Mouse (Mus musculus): ENCODE measurements at regions not wholly inside any gene's neighbourhood (a gene's known extent, or its start where the extent isn't known, plus 50 kb on each side); places are given as distances from the start of the nearest gene placed in this dataset.
A peak's percentile ranks its signal among the peaks of the same experiment; 100 is the strongest.

GRCm38 (mm10) chr15:92840035-92840434, 434.9 kb downstream of the Gxylt1 start:
- Histone ChIP-seq H3K4me1 (replicated peaks) (peaks cover 11% of the 10 kb centered on the region), H3K36me3 (no peaks in the 10 kb centered on the region), H3K9me3 (no peaks in the 10 kb centered on the region), H3K27me3 (no peaks in the 10 kb centered on the region), H3K9ac (no peak overlapping the region), H3K27ac (replicated peaks) (peak overlapping the region; percentile 61), H3K4me2 (no peak overlapping the region), H3K4me3 (no peak overlapping the region)
- no peak for ATAC-seq (ENCODE audit: low FRiP score, low read depth)
- 52% methylated on average over 5 of the region's 5 CpGs for WGBS

DNA sequence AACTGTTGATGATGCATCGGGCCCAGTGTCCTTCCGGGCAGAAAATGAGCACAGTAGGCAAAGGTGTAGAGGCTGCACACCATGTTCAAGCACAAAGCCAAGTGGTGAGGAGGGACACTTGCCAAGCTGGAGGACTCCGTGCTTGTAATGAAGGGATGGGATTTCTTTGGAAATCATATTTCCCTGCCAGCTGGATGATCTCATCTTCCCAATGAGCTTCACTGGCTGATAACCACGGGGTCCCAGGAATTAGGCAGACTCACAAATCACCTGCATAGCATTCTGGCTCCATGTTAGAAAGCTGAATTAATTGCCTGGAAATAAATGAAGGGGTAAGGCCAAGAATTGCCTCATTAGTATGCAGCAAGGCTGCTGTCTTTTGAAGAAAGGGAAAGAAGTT, 435.4 kb downstream of the Gxylt1 start:
- H3K9ac ChIP-seq: no peak overlapping the region
- no peaks in the 10 kb centered on the region for H3K36me3 ChIP-seq
- WGBS: 42% methylated on average over 4 of the region's 4 CpGs
- no peak overlapping the region for H3K4me3 ChIP-seq
- H3K9me3 ChIP-seq: no peaks in the 10 kb centered on the region
- ATAC-seq (ENCODE audit: low FRiP score, low read depth): peak; percentile 68; the same call in 1 of the 2 replicates
- H3K4me2 ChIP-seq: no peak overlapping the region
- no peaks in the 10 kb centered on the region for H3K27me3 ChIP-seq
- peaks cover 11% of the 10 kb centered on the region for H3K4me1 ChIP-seq (replicated peaks)
- no peak overlapping the region for H3K27ac ChIP-seq (replicated peaks)

DNA sequence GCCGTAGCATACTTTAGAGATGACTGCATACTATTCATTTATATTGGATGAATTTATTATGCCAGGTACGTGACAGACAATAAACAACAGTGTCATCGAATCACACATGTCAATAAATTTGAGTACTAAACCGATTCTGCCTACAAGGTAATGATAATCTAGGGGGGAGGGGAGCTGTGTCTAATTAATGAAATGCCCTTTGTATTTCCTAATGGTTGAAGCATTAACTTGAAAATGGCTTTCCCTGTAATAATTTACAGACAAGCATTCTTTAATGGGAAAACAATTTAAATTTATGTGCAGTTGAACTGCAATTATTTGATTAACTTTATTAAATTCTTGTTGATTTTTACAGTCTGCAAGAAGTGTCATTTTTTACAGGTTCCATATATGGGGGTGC, 429.5 kb downstream of the Pdzrn4 start:
- Histone ChIP-seq H3K9me3 (no peaks in the 10 kb centered on the region), H3K27me3 (no peaks in the 10 kb centered on the region), H3K9ac (no peak overlapping the region), H3K4me1 (replicated peaks) (no peaks in the 10 kb centered on the region), H3K36me3 (no peaks in the 10 kb centered on the region), H3K27ac (replicated peaks) (no peak overlapping the region), H3K4me2 (no peak overlapping the region), H3K4me3 (no peak overlapping the region)
- no peak for ATAC-seq (ENCODE audit: low FRiP score, low read depth)
- 61% methylated on average over 4 of the region's 4 CpGs for WGBS

All from hindbrain, embryonic 15.5 days (tissue).